Mouse (Mus musculus): Measurements from ENCODE around the gene Lipe.
"Not testable (repeated sequence)": the region's sequence is repeated elsewhere in the genome, so short reads cannot be mapped to it uniquely, and the experiment has no call there.

The Lipe gene

GRCm38 (mm10) chr7:25398610-25399009 lies at the start of gene Lipe:
Lipe (minus strand) TSS chr7:25398710.
- DNase-seq (ENCODE audit: low spot score in 2 of 2) = no peak

DNA sequence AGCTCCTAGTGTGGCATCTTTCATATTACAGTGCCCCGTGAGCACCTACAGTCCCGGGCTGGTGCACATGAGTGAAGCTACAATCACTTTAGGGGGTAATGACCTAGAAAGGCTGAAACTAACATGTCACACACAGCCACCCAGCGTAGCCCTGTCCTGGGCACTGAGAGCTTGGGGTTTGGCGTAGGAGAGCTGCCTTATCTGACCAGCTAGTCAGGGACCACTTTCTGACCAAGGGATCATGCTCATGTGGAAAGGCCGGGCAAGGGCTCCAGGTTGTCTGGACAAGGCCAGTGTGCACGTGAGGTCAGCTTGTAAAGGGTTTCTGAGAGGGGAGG lies 42.3 kb upstream of the Lipe start:
- no peak for DNase-seq (ENCODE audit: low spot score in 2 of 2)

GRCm38 (mm10) chr7:25439978-25440815 lies 41.7 kb upstream of the Lipe start:
- DNase-seq (ENCODE audit: low spot score in 2 of 2) = no peak

GRCm38 (mm10) chr7:25439124-25439822 lies 40.8 kb upstream of the Lipe start:
- DNase-seq (ENCODE audit: low spot score in 2 of 2) = no peak

GRCm38 (mm10) chr7:25436704-25437103 lies 38.2 kb upstream of the Lipe start:
- no peak for DNase-seq (ENCODE audit: low spot score in 2 of 2)

DNA sequence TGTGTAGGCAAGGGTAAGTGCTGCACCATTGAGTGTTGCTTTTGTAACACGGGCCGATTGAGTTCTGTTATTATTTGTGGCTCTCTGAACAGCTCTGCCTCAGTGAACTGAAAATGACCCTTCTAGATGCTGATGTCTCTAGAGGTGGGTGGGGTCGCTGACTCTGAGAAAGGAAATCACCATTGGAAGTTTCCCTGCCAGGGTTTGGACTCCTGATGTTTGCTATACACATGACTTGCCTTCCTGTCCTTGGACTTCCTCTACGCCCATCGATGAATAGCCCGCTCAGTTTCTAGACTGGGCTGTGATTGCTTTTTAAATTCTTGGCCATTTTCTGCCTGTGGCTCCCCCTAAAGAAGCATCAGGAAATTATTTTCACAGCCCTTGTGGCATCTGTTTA lies 37.7 kb upstream of the Lipe start:
- DNase-seq (ENCODE audit: low spot score in 2 of 2) = no peak

DNA sequence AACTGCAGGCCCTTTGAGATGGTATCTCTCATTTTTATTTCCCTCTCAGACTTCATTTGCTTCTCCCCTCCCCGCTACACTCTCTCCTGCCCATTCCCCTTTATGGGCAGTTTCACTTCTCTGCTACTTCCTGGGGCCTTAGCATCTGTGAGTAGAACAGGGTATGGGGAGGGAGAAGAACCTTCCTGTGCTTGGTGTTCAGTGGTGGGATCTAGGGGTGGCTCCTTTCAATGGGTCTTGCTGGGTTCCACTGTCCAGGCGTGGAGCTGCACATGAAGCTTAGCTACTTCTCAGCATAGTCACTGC lies 37.0 kb upstream of the Lipe start:
- no peak for DNase-seq (ENCODE audit: low spot score in 2 of 2)

GRCm38 (mm10) chr7:25434654-25435545 lies 36.4 kb upstream of the Lipe start:
- DNase-seq (ENCODE audit: low spot score in 2 of 2) = no peak

GRCm38 (mm10) chr7:25433781-25434560 lies 35.5 kb upstream of the Lipe start:
- no peak for DNase-seq (ENCODE audit: low spot score in 2 of 2)

DNA sequence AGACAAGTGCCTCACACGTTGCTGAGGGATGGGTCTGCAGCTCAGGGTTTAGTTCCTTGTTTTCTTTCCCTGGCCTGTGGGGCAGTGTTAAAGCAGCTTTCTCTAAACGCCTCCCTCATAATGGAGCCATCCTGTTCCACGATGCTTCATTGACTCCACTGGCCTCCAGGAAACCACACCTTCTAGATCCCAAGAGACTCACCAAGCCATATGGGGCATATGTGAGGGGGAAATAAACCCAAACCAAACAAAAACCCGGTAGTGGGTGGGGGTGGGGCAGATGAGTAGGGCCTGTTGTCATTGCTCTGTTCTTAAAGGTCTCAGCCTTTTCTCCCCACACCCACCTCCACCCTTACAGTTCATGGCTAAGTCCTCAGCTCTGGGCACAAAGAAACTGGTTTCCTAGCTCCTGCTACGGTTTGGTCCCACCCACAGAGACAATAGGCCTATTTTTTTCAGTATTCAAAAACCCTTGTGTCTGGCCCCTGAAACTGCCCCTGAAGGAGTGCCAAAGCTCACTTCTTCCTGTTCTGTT lies 34.6 kb upstream of the Lipe start:
- no peak for DNase-seq (ENCODE audit: low spot score in 2 of 2)

- DNase-seq (ENCODE audit: low spot score in 2 of 2) = no peak
Observed at GRCm38 (mm10) chr7:25432381-25432780, 33.9 kb upstream of the Lipe start.

GRCm38 (mm10) chr7:25429886-25430784 lies 31.6 kb upstream of the Lipe start:
- DNase-seq (ENCODE audit: low spot score in 2 of 2) = no peak

DNA sequence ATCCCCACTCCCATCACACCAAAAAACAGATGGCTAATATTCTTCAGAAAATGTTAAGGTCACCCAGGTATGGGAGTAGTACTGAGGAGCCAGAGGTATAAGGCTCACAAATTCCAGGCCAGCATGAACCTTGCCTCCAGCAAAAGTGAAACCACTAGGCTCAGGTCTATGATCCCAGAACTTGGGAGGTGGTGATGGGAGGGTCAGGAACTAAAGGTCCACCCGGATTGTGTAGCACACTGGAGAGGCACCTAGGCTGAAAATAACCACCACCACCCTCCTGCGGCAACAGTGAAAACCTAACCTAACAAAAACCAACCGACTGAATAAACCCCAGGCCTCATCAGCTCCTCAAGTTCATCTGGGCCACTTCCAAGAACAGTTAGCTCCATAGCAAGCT lies 29.8 kb upstream of the Lipe start:
- DNase-seq (ENCODE audit: low spot score in 2 of 2) = no peak

GRCm38 (mm10) chr7:25427144-25427543 lies 28.6 kb upstream of the Lipe start:
- DNase-seq (ENCODE audit: low spot score in 2 of 2) = no peak

DNA sequence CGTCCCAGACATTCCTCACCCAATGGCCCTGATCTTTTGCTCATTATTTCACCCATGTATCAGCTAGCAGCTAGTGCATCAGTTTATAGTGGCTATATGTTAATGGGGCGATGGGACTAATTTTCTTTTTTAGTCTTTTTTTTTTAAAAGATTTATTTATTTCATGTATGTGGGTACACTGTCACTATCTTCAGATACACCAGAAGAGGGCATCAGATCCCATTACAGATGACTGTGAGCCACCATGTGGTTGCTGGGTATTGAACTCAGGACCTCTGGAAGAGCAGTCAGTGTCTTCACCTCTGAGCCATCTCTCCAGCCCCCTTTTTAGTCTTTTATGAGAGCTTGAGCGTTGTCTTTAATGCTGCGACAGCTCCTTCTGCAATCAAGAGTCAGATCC lies 27.9 kb upstream of the Lipe start:
- DNase-seq (ENCODE audit: low spot score in 2 of 2) = not testable (repeated sequence)

- peak; percentile 30 to 89 for DNase-seq (ENCODE audit: low spot score in 2 of 2)
Observed at GRCm38 (mm10) chr7:25424429-25424828, 25.9 kb upstream of the Lipe start.

- DNase-seq (ENCODE audit: low spot score in 2 of 2) = no peak
Observed at GRCm38 (mm10) chr7:25422286-25422841, 23.9 kb upstream of the Lipe start.

DNA sequence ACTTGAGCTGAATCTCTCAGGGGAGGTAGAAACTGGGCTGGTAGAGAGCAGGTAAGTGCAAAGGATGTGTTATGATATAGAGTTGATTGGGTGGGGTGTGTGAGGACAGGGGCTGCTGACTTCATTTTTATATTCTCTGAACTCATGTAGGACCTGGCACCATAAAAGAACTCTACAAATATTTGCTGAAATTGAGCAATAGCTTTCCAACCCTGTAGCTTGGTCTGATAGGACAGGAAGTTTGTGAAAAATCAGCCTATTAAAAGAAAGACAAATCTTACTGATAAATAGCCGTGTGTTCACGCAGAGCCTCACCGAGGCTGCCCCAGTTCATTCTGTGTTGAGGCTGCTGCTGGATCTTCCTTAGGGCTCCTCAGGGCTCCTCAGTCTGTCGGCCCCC lies 21.4 kb upstream of the Lipe start:
- DNase-seq (ENCODE audit: low spot score in 2 of 2) = no peak

DNA sequence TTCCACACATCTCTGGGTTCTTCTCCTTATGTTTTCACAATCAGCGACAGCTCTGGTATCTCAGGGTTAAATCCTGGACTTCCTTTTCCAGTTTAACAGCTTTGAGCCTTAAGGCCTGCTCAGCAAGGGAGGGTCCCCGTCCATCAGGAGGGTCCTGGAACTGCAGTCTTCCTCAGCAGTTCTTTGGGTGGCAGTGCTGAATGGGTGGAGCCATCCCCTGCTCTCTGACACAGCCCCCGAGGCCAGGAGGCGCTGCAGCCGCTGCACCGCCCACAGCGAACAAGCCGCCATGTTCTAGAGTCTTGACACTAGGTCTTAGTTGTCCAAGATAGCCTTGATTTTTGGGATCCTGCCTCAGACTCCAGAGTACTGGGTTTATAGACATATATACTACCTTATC lies 21.0 kb upstream of the Lipe start:
- no peak for DNase-seq (ENCODE audit: low spot score in 2 of 2)

DNA sequence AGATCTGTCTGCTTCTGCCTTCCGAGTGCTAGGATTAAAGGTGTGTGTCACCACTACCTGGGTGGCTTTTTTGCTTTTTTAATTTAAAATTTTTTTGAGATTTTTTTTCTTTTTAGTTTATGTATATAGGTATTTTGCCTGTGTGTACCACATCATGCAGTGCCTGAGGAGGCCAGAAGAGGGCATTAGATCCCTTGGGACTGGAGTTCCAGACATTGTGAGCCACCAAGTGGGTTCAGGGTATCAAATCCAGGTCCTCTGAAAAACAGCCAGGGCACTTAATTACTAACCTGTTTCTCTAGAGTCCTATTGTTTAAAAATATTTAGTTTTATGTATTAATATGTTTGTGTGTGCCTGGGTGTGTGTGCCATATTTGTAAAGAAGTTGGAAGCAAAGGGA lies 19.1 kb upstream of the Lipe start:
- DNase-seq (ENCODE audit: low spot score in 2 of 2) = no peak

Measured in left cerebral cortex, adult 9 months (tissue).